7 mouse cellular contexts compared by ENCODE assay signal in genomic region chr5:34761509-34761908, GRCm38 (mm10). TPM values are rescaled to one million over a fixed set of nuclear protein-coding genes. Genes with fewer than 3 reads are reported as not detected.
DNase-seq lines count a peak whose midpoint lies in the region; ATAC-seq lines count a peak whose summit lies in the region.

Gene Htt, plus strand, starts transcription at chr5:34761740.

- peak; percentile 99 for DNase-seq in adrenal gland, adult 2 months
- peak; percentile 96 for DNase-seq in embryo, embryonic 11.5 days (ENCODE audit: low read depth, low spot score)
- DNase-seq in gastrocnemius, postnatal 36 days: peak; percentile 92 to 95
- peak; percentile 99 for DNase-seq in left cerebral cortex, postnatal 25 days (ENCODE audit: low spot score in 2 of 2)
- DNase-seq in midbrain, embryonic 10.5 days (ENCODE audit: low spot score): peak; percentile 98
- DNase-seq in right cerebral cortex, postnatal 4 days: peak; percentile 95

- no peaks in the 10 kb centered on the region for H3K9me3 ChIP-seq in intestine, embryonic 15.5 days
- 0 out of 2 replicates have a peak, but pooled peaks cover 3% of the 10 kb centered on the region for H3K9me3 ChIP-seq in midbrain, embryonic 10.5 days (replicated peaks)

- peaks cover 6% of the 10 kb centered on the region for H3K4me1 ChIP-seq in intestine, embryonic 15.5 days (replicated peaks)
- peaks cover 20% of the 10 kb centered on the region for H3K4me1 ChIP-seq in midbrain, embryonic 10.5 days

- H3K36me3 ChIP-seq in intestine, embryonic 15.5 days: no peaks in the 10 kb centered on the region
- peaks cover 14% of the 10 kb centered on the region for H3K36me3 ChIP-seq in midbrain, embryonic 10.5 days

- H3K4me2 ChIP-seq in intestine, embryonic 15.5 days (replicated peaks): peak within 1 kb of the TSS; percentile 83

- peak within 1 kb of the TSS; percentile 99 for H3K4me3 ChIP-seq in intestine, embryonic 15.5 days (replicated peaks)
- H3K4me3 ChIP-seq in midbrain, embryonic 10.5 days: peak within 1 kb of the TSS; percentile 100

- H3K27ac ChIP-seq in intestine, embryonic 15.5 days: peak within 1 kb of the TSS; percentile 81
- peak within 1 kb of the TSS; percentile 95 for H3K27ac ChIP-seq in midbrain, embryonic 10.5 days (replicated peaks)

- intact Hi-C loops in gastrocnemius, postnatal 36 days (cut with DNase I): no loop called here
- intact Hi-C loops in left cerebral cortex, postnatal 25 days (cut with DNase I): loop anchor here (1.0 kb wide), 1 partner anchor 101 kb away; the partner anchor contains the start of genes Grk4 and Nop14

- H3K9ac ChIP-seq in intestine, embryonic 15.5 days: peak within 1 kb of the TSS; percentile 95

- ATAC-seq in intestine, embryonic 15.5 days: peak; percentile 99

- 1% methylated on average over 35 of the region's 35 CpGs for WGBS in intestine, embryonic 15.5 days
- under 1% methylated on average over 35 of the region's 35 CpGs for WGBS in midbrain, embryonic 10.5 days

- H3K27me3 ChIP-seq in intestine, embryonic 15.5 days (replicated peaks): no peaks in the 10 kb centered on the region
- H3K27me3 ChIP-seq in midbrain, embryonic 10.5 days (ENCODE audit: low read depth, poor library complexity, severe bottlenecking): no peaks in the 10 kb centered on the region

RNA-seq across cellular contexts. Expression of gene Htt, which starts in this region (rescaled TPM):
- 10 to 100 TPM; 25.6 to 36.4 TPM for total RNA-seq in adrenal gland, adult 2 months (2021)
- polyA plus RNA-seq in adrenal gland, adult 2 months (2012; rRNA removed): 8.8 and 12.1 TPM in 2 replicates
- total RNA-seq in gastrocnemius, postnatal 36 days (2021): 1 to 10 TPM; 5.9 to 7.0 TPM
- 8.7 and 10.8 TPM in 2 replicates for polyA plus RNA-seq in intestine, embryonic 15.5 days (2015; fragmentation: Nextera tagmentation; extraction: Ambion mirVana)
- 10 to 100 TPM; 79.2 to 82.5 TPM for total RNA-seq in left cerebral cortex, postnatal 25 days (2021)
- 13.2 and 17.1 TPM in 2 replicates for polyA plus RNA-seq in midbrain, embryonic 10.5 days (2016; fragmentation: Nextera tagmentation; extraction: Ambion mirVana)

Comparison
In these comparisons a context has a peak if more than half of its experiments do, and no peak if none do; other contexts are left out.
1. Peak in every context shown above with its lines: DNase-seq, ATAC-seq, H3K4me3 ChIP-seq and H3K27ac ChIP-seq.